Mouse (Mus musculus): Measurements from ENCODE around the gene Amot.

DNA sequence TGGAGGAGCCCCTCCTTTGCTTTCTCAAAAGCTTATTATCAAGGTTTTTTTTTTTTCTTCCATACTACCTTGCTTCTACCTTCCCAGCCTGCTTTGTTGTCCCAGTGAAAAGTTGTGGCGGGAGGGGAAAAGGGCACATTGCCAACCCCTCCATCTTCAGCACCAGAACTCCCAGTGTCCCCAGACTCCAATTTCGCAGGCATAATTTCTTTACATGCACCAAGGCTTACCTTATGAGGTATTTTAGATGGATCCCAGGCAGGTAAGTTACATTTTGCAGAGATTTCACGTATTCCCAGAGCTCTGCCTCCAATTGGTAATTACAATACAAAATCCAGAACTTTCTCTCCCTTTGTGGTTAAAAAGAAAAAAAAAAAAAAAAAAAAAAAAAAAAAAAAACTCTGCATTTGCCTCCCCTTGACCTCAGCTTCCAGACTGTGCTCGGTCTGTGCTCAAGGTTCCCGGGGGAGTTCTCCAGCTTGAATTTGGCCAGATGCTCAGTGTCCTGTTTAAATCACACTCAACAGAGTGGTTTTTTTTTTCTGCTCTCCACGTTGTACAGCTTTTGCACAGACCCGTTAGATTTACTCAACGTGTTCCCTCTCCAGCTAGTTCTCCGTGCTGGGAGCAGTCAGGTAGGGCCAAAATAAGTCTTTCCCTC is 10.6 kb upstream of the Amot start:
- no peak for TF ChIP-seq CTCF (IDR thresholded peaks at IDR 0.05; ENCODE audit: control insufficient read depth, insufficient read depth, insufficient replicate concordance, low read depth, low read length)
- no peak for TF ChIP-seq POLR2A (IDR thresholded peaks at IDR 0.05; ENCODE audit: control insufficient read depth, low read depth, low read length)
